Mouse (Mus musculus) erythroblast, embryonic 14.5 days (primary cell): ENCODE data around the gene Helz2. TPM values are rescaled to one million over a fixed set of nuclear protein-coding genes. Genes with fewer than 3 reads are reported as not detected.

Source experiments
- H3K27me3 ChIP-seq: 2 replicates; pipeline ENCODE4 v1.6.1; 2012; ENCODE audit warnings: inconsistent platforms; ENCODE audit not compliant: control insufficient read depth
- H3K36me3 ChIP-seq: 2 replicates; pipeline ENCODE4 v1.6.1; 2012; ENCODE audit warnings: mild to moderate bottlenecking, inconsistent platforms; ENCODE audit not compliant: control insufficient read depth
- H3K4me1 ChIP-seq: 2 replicates; pipeline ENCODE4 v1.6.1; 2012; ENCODE audit warnings: inconsistent platforms; ENCODE audit not compliant: control insufficient read depth
- H3K4me3 ChIP-seq: replicated peaks from 2 replicates; pipeline ENCODE3; 2012; ENCODE audit warnings: moderate library complexity, mild to moderate bottlenecking, inconsistent platforms
- H3K9me3 ChIP-seq: 2 replicates; pipeline ENCODE4 v1.6.1; 2012; ENCODE audit warnings: low read length, inconsistent platforms, mixed read lengths; ENCODE audit not compliant: control insufficient read depth
- GATA1 ChIP-seq: IDR thresholded peaks from 2 replicates; pipeline ENCODE4 v1.6.1; 2012; ENCODE audit warnings: low read length, inconsistent platforms, mixed read lengths
- TAL1 ChIP-seq: IDR thresholded peaks from 3 replicates; pipeline ENCODE4 v1.6.1; 2012; ENCODE audit warnings: low read length, inconsistent platforms, mixed read lengths
- polyA plus RNA-seq: library from polyadenylated mRNA; stranded (reverse); fragments of >175 nt; gene quantifications from 2 replicates; pipeline ENCODE4 v1.2.3, GENCODE M21; 2012

Helz2 gene
- polyA plus RNA-seq, 1 experiment = 0.10 TPM

DNA sequence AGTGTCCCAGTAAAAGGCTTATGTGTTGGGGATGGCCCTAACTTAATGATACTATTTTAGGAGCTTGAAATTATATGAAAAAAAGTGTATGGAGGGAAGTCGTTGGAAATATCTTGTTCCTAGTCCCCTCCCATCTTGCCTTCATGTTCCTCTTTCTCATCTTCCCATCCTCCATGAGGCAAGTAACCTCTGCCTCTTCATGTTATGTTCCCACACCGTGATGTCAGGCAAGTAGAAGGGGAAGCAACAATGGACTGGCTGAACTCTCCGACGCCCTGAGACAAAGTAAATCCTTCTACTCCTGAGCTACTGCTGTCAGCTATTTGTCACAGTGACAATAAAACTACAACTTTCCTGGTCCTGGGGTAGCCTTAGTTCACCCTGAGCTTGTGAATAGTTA lies 32.8 kb upstream of the Helz2 start:
- Histone ChIP-seq H3K9me3 (no peaks in the 10 kb centered on the region), H3K4me3 (no peak overlapping the region), H3K27me3 (no peaks in the 10 kb centered on the region), H3K36me3 (peaks cover 94% of the 10 kb centered on the region), H3K4me1 (peaks cover 7% of the 10 kb centered on the region)
- TF ChIP-seq TAL1 = no peak
- TF ChIP-seq GATA1 = no peak

DNA sequence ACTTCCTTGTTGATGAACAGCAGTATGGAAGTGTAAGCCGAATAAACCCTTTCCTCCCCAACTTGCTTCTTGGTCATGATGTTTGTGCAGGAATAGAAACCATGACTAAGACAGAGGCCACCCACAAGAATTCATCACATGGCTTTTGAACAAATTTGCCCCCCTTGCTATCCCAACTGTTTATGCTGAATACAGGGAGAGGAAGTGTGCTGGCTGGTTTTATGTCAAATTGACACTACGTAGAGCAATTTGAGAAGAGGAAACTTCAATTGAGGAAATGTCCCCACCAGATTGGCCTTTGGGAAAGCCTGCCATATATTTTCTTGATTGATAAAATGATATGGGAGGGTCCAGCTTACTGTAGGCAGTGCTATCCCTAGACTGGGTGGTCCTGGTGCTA lies 32.0 kb upstream of the Helz2 start:
- H3K4me1 ChIP-seq = peaks cover 4% of the 10 kb centered on the region
- no peak overlapping the region for H3K4me3 ChIP-seq
- TF ChIP-seq TAL1 (no peak), GATA1 (no peak)
- H3K27me3 ChIP-seq = no peaks in the 10 kb centered on the region
- H3K9me3 ChIP-seq = no peaks in the 10 kb centered on the region
- peaks cover 94% of the 10 kb centered on the region for H3K36me3 ChIP-seq

DNA sequence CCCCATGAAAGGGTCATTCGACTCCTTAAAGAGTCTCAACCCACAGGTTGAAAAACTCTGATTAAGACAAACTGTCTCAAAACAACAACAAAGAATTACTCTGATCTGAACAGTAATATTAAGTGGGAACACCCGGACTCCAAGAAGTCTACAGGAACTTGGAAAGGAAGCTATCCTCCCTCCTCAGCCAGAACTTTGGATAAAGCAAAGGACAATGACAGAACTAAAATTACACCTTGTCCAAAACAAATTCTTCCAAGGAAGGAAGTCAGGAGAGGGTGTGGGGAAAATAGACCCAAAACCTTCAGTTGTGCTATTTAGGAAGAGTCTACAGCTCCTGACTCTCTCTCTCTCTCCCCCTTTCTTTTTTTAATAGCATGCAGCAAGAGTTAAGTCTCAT lies 30.3 kb upstream of the Helz2 start:
- Histone ChIP-seq H3K9me3 (no peaks in the 10 kb centered on the region), H3K4me1 (0 out of 2 replicates have a peak, but pooled peaks cover 2% of the 10 kb centered on the region), H3K36me3 (peaks cover 93% of the 10 kb centered on the region), H3K27me3 (no peaks in the 10 kb centered on the region), H3K4me3 (no peak overlapping the region)
- no peak for TF ChIP-seq GATA1
- TF ChIP-seq TAL1 = no peak

DNA sequence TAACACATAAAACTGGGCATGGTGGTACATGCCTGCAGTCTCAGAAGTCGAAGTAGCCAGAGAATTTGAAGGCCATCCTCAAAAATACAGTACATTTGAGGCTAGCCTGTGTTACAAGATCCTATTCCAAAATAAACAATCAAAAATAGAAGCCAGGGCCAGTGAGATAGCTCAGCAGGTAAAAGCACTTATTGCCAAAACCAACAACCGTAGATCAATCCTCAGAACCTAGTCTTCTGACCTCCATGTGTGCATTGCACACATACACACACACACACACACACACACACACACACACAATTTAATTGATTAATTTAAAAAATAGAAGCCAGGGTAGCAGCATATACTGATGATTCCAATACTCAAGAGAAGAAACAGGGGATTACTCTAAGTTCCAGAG lies 25.0 kb upstream of the Helz2 start:
- Histone ChIP-seq H3K4me1 (no peaks in the 10 kb centered on the region), H3K4me3 (no peak overlapping the region), H3K9me3 (no peaks in the 10 kb centered on the region), H3K36me3 (peaks cover 94% of the 10 kb centered on the region), H3K27me3 (no peaks in the 10 kb centered on the region)
- TF ChIP-seq GATA1 (no peak), TAL1 (no peak)

DNA sequence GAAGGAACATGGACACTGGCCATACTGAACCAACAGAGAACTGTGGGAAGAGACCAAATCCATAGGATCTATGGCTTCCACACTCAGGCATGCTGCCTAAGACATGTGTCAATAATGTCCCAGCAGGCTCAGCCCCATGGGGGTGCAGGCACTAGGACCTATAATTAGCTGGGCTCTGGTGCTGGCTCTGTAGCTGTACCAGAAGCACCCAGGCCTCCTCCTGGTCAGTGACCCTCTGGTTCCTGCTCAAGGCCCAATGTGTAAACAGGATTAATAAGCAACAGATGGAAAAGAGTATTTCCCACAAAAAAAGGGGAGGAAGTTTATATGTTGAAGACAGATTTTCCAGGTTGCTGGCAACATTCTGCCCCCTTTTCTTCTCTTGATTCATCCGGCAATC lies 11.4 kb upstream of the Helz2 start:
- no peak for TF ChIP-seq GATA1
- TF ChIP-seq TAL1 = no peak
- no peaks in the 10 kb centered on the region for H3K27me3 ChIP-seq
- peaks cover 77% of the 10 kb centered on the region for H3K36me3 ChIP-seq
- peaks cover 3% of the 10 kb centered on the region; the same call in 1 of the 2 replicates for H3K4me1 ChIP-seq
- no peak overlapping the region for H3K4me3 ChIP-seq
- no peaks in the 10 kb centered on the region for H3K9me3 ChIP-seq

DNA sequence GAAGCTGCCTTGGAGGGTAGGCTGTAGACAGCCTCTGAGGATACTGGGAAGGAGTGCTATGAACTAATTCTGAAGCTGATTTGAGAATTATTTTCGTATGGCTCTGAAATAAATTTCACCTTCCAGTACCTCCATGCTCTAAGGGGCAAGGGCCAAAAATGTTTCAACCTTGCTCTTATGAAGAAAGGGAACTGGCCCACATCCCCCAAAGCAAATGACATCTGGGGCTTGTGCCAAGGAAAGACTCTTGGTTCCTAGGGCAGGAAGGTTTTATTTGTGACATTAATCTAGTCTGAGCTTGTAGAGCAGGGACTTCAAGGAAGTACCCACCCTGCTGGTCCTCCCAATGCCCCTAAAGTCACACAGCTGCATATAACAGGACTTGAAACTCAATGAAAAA lies 10.0 kb upstream of the Helz2 start:
- Histone ChIP-seq H3K4me3 (no peak overlapping the region), H3K27me3 (no peaks in the 10 kb centered on the region), H3K9me3 (no peaks in the 10 kb centered on the region), H3K36me3 (peaks cover 63% of the 10 kb centered on the region), H3K4me1 (peaks cover 3% of the 10 kb centered on the region; the same call in 1 of the 2 replicates)
- TF ChIP-seq GATA1 = no peak
- no peak for TF ChIP-seq TAL1

DNA sequence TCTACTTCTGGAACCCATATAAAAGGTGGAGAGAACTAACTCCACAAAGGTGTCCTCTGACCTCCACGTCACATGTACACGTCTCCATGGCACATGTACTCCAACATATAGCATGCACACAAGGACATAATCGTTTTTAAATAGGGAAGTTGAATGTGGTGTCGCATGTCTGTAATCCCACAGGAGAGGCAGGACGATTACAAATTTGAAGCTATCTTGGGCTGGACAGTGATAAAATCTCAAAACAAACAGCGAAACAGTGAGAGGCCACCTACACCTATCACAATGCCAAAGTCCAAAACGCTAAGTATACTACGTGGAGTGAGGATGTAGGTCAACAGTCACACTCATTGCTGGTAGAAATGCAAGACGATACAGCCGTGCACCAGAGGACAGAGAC lies 7.4 kb upstream of the Helz2 start:
- H3K27me3 ChIP-seq = peaks cover under 1% of the 10 kb centered on the region
- no peak overlapping the region for H3K4me3 ChIP-seq
- H3K9me3 ChIP-seq = no peaks in the 10 kb centered on the region
- no peak for TF ChIP-seq GATA1
- TF ChIP-seq TAL1 = no peak
- H3K36me3 ChIP-seq = peaks cover 38% of the 10 kb centered on the region
- peaks cover 4% of the 10 kb centered on the region for H3K4me1 ChIP-seq

DNA sequence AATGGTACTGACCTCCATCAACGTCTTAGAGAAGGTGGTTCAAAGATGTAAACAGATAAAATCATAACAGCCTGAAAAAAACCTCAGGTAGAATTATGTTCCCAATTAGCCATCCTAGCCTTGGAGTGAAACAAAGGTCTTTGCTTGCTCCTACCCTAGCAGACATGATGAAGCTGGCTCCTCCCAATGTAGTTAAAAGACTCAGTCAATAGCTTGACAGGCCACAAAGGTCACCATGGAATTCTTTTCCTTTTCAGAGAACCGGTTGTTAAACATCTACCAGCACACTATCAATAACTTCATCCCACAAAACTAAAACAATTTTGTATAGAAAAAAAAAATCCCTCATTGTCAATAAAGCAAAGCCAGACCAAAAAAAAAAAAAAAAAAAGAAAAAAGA lies 3.2 kb upstream of the Helz2 start:
- Histone ChIP-seq H3K9me3 (no peaks in the 10 kb centered on the region), H3K4me1 (peaks cover 32% of the 10 kb centered on the region), H3K36me3 (peaks cover 9% of the 10 kb centered on the region), H3K4me3 (no peak overlapping the region), H3K27me3 (peaks cover 9% of the 10 kb centered on the region)
- TF ChIP-seq TAL1 (no peak), GATA1 (no peak)

DNA sequence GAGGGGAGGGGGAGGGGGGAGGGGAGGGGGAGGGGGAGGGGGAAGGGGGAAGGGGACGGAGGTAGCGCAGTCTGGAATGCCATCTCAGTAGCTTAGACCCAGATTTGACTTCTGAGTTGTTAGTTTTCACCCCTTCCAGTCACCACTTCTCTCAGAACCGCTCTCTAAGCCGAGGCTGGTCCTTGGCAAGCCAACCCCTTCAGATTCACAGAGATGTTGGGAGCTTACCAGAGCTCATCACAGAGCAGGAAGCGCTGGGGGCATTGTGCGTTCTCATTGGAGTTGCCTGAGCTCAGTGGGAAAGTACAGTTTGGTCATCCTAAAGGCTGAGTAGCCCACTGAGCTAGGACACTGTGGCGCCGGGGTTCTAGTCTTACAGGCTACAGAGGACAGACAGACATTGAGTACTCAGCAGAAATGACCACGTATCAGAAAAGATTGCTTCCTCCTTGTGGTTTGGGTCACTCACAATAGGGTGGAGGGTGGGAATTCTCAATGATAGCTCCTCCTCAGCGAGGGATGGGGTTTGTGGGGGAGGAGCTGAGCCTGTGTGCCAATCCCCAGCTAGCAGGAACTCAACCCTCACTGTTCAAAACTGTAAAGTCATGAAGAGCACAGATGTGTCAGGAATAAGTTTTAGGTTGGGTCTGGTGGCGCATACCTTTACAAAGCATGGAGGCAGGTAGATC lies 2.0 kb upstream of the Helz2 start:
- TF ChIP-seq GATA1 (no peak), TAL1 (no peak)
- H3K9me3 ChIP-seq = no peaks in the 10 kb centered on the region
- H3K27me3 ChIP-seq = peaks cover 9% of the 10 kb centered on the region
- no peak overlapping the region for H3K4me3 ChIP-seq
- H3K36me3 ChIP-seq = peaks cover 21% of the 10 kb centered on the region
- H3K4me1 ChIP-seq = peaks cover 35% of the 10 kb centered on the region

DNA sequence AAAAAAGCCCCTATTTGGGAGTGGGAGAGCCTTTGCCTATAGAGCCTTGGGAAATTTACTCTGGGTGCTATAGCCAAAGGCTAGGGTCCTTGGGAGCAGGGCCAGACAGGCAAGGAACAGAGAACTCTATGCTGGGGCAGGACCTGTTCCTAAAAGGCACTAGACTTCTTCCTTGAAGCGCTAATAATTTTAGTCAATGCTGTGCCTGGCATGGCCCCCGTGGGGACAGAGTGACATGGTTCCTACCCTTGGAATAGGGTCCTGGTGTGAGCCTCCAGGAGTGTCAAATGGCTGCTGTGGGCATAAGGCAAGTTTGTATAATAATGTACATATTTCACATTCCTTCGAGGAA lies 463 bp upstream of the Helz2 start:
- peak overlapping the region; percentile 76 for H3K4me3 ChIP-seq
- peaks cover 9% of the 10 kb centered on the region for H3K27me3 ChIP-seq
- TF ChIP-seq TAL1 = no peak
- no peak for TF ChIP-seq GATA1
- H3K36me3 ChIP-seq = peaks cover 34% of the 10 kb centered on the region
- H3K9me3 ChIP-seq = no peaks in the 10 kb centered on the region
- peaks cover 38% of the 10 kb centered on the region for H3K4me1 ChIP-seq
